Mouse (Mus musculus): ENCODE measurements around the gene Myl12a.

DNA sequence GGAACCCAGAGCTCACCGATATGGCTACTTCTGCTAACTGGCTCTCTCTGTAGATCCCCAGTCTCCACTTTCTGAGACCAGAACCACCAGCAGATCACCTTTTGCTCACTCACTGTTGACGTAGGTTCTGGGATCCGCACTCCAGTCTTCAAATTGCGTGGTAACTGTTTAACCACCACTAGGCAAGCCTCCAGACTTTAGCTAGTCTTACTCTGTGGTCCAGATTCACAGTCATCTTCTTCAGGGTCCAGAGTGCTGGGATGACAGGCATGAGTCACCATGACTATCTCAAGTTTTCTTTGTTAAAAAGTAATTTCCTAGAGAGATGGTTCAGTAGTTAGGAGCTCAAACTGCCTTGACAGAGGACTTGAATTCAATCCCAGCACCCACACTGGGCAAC, 58.9 kb downstream of the Myl12a start:
- TF ChIP-seq POLR2A (IDR thresholded peaks at IDR 0.05; ENCODE audit: low read depth, low read length): no peak
- TF ChIP-seq CTCF (conservative IDR thresholded peaks at IDR 0.05; ENCODE audit: insufficient read depth, insufficient read length, low read depth, low read length): no peak
